Mouse (Mus musculus): ENCODE measurements around the gene Tagap. TPM values are rescaled to one million over a fixed set of nuclear protein-coding genes. Genes with fewer than 3 reads are reported as not detected.

The Tagap gene
- 0.47 TPM in 1 of 2 replicates, not detected in the other for polyA plus RNA-seq (2014; fragmentation: Nextera tagmentation; extraction: Ambion mirVana)

DNA sequence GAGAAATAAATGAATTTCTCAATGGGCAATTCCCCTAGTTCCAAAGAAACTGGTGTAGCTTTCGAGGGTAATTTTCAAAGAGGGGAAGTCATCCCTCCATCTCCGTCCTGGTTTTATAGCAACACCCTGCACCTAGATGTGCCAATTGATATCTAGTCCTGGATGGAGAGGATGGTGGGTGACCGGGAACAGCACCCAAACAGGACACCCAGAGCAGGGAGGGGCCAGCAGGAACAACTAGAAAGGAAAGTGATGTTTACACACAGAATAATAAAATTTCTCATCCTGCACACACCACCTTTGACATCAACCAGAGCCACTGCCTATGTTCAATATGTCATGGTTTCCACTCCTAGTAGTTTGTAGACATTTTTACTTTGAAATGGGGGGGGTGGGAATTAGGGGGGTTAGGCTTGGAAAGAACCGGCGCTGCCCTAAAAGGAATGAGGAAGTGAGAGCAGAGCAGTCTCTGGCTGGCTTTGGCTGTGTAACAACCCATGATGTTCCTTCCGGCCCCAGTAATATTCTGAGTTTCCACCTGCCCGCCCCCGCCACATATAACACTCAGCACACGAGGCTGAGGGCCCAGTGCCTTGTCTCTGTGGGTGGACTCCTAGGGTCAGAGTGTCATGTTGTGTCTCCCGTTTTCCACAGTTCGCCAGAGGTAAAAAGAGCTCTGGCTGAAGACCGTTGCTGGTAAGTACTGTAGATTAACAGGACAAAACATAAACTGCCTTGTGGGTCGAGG is at the start of gene Tagap:
Gene Tagap (plus strand): TSS at position 588 of the 748 bp plus-strand sequence.
- no peaks in the 10 kb centered on the region for H3K36me3 ChIP-seq (ENCODE audit: control insufficient read depth, insufficient read depth, low read length)
- H3K9me3 ChIP-seq (ENCODE audit: control insufficient read depth, low read length): no peaks in the 10 kb centered on the region
- no peak within 1 kb of the TSS for H3K4me2 ChIP-seq (ENCODE audit: low read depth, low read length, severe bottlenecking)
- no peak within 1 kb of the TSS for H3K27ac ChIP-seq (ENCODE audit: low read depth, low read length)
- ATAC-seq (replicated peaks; ENCODE audit: low FRiP score) (no peak), DNase-seq (ENCODE audit: low spot score) (no peak)
- 77% methylated on average over 13 of the region's 13 CpGs for WGBS
- H3K4me1 ChIP-seq (replicated peaks; ENCODE audit: control insufficient read depth, insufficient read depth, low read length): no peaks in the 10 kb centered on the region
- no peaks in the 10 kb centered on the region for H3K27me3 ChIP-seq (ENCODE audit: control insufficient read depth, insufficient read depth, low read length)
- H3K4me3 ChIP-seq (ENCODE audit: low read depth, low read length): no peak within 1 kb of the TSS
- no peak within 1 kb of the TSS for H3K9ac ChIP-seq (ENCODE audit: low read length)

DNA sequence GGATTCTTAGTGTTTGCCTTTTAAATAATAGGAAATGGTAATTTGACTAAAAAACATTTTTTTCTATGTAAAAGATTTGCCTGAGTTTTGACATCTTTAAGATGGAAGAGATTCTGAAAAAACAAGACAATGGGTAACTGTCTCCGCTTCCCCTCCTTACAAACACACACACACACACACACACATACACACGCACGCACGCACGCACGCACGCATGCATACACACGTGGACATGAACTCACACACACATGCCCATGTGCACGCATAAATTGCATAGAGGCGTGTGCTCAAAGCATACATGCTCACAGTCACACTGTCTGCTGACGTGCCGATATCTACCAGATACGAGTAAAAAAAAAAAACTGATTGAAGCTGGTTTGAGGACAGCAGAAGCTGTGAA is 49.3 kb upstream of the Tagap start:
- DNase-seq (ENCODE audit: low spot score): no peak
- H3K9me3 ChIP-seq (ENCODE audit: control insufficient read depth, low read length): no peaks in the 10 kb centered on the region
- no peaks in the 10 kb centered on the region for H3K36me3 ChIP-seq (ENCODE audit: control insufficient read depth, insufficient read depth, low read length)
- no peak for ATAC-seq (replicated peaks; ENCODE audit: low FRiP score)
- no peak overlapping the region for H3K4me2 ChIP-seq (ENCODE audit: low read depth, low read length, severe bottlenecking)
- no peaks in the 10 kb centered on the region for H3K27me3 ChIP-seq (ENCODE audit: control insufficient read depth, insufficient read depth, low read length)
- H3K9ac ChIP-seq (ENCODE audit: low read length): no peak overlapping the region
- no peak overlapping the region for H3K4me3 ChIP-seq (ENCODE audit: low read depth, low read length)
- WGBS: 94% methylated on average over 13 of the region's 13 CpGs
- no peak overlapping the region for H3K27ac ChIP-seq (ENCODE audit: low read depth, low read length)
- peaks cover 3% of the 10 kb centered on the region; the same call in 1 of the 2 replicates for H3K4me1 ChIP-seq (replicated peaks; ENCODE audit: control insufficient read depth, insufficient read depth, low read length)

DNA sequence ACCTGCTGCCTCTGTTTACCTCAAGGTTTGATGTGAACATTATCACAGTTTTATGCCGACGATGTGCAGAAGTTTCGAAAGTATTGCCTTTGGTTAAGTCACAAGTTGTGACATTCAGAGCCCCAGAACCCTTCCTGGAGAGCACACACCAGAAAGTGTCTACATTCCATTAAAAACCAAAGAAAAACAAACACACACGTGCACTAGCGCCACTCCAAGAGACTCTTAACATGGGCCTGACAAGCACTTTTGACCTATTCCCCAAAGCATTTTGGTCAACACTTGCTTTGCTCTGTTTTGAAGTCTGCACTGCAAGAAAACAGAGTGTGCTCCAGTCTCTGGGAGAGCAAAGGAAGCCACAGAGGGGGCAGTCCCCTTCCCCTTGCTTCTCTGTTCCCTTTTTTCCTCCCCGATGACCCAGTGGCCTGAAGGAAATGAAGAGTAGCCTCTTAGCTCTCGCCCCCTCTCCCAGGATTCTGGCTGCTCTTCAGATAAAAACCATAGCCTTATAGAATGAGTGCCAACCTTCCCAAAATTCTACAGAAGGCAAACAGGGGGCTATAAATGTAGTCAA is 48.5 kb upstream of the Tagap start:
- Histone ChIP-seq H3K4me3 (ENCODE audit: low read depth, low read length) (no peak overlapping the region), H3K27me3 (ENCODE audit: control insufficient read depth, insufficient read depth, low read length) (no peaks in the 10 kb centered on the region), H3K4me2 (ENCODE audit: low read depth, low read length, severe bottlenecking) (no peak overlapping the region), H3K36me3 (ENCODE audit: control insufficient read depth, insufficient read depth, low read length) (no peaks in the 10 kb centered on the region), H3K9ac (ENCODE audit: low read length) (no peak overlapping the region), H3K9me3 (ENCODE audit: control insufficient read depth, low read length) (no peaks in the 10 kb centered on the region), H3K4me1 (replicated peaks; ENCODE audit: control insufficient read depth, insufficient read depth, low read length) (peaks cover 3% of the 10 kb centered on the region; the same call in 1 of the 2 replicates), H3K27ac (ENCODE audit: low read depth, low read length) (no peak overlapping the region)
- ATAC-seq (replicated peaks; ENCODE audit: low FRiP score): no peak
- DNase-seq (ENCODE audit: low spot score): no peak
- 76% methylated on average over 7 of the region's 7 CpGs for WGBS

DNA sequence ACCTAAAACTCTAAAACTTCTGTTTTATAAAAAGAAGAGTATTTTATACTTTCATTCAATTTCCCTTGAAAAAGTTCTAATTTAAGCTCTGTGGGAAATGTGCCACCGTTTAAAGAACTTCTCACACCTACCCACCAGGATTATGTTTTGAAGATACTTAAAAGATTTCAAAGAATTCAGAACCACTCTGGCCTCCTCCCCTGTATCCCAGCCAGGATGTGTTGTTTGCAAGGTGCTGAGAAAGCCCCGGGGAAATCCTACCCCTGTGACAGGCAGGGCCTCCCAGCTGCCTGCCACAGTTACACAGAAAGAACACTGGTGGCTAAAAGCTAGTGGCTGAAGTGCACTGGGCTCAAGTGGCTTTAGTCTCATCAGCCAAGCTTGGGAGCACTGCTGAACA is 47.9 kb upstream of the Tagap start:
- no peak overlapping the region for H3K27ac ChIP-seq (ENCODE audit: low read depth, low read length)
- H3K4me3 ChIP-seq (ENCODE audit: low read depth, low read length): no peak overlapping the region
- H3K9me3 ChIP-seq (ENCODE audit: control insufficient read depth, low read length): no peaks in the 10 kb centered on the region
- WGBS: 78% methylated on average over 2 of the region's 2 CpGs
- H3K27me3 ChIP-seq (ENCODE audit: control insufficient read depth, insufficient read depth, low read length): no peaks in the 10 kb centered on the region
- no peaks in the 10 kb centered on the region for H3K36me3 ChIP-seq (ENCODE audit: control insufficient read depth, insufficient read depth, low read length)
- no peak for ATAC-seq (replicated peaks; ENCODE audit: low FRiP score)
- no peak overlapping the region for H3K9ac ChIP-seq (ENCODE audit: low read length)
- DNase-seq (ENCODE audit: low spot score): no peak
- H3K4me2 ChIP-seq (ENCODE audit: low read depth, low read length, severe bottlenecking): no peak overlapping the region
- H3K4me1 ChIP-seq (replicated peaks; ENCODE audit: control insufficient read depth, insufficient read depth, low read length): peaks cover 3% of the 10 kb centered on the region; the same call in 1 of the 2 replicates

DNA sequence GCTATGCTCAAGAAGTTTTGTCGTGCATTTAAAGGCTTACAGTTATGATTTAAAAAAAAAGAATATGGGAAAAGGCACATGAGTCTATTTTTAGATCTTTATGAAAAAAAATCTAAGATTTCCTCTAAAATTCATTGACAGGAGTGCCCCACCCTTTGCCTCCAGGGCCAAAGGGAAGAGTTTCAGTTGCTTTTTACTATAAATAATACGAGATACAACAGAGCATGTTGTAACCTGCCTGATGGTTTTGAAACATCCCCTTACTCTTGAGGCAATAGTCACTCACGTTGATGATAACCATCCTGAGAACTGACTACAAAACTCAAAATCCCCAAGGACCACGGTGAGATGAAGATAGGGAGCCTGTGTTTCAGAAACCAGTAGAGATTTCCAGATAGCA is 46.3 kb upstream of the Tagap start:
- WGBS: 86% methylated on average over 4 of the region's 4 CpGs
- ATAC-seq (replicated peaks; ENCODE audit: low FRiP score) (no peak), DNase-seq (ENCODE audit: low spot score) (no peak)
- peaks cover 3% of the 10 kb centered on the region; the same call in 1 of the 2 replicates for H3K4me1 ChIP-seq (replicated peaks; ENCODE audit: control insufficient read depth, insufficient read depth, low read length)
- no peaks in the 10 kb centered on the region for H3K9me3 ChIP-seq (ENCODE audit: control insufficient read depth, low read length)
- no peak overlapping the region for H3K9ac ChIP-seq (ENCODE audit: low read length)
- no peak overlapping the region for H3K4me3 ChIP-seq (ENCODE audit: low read depth, low read length)
- no peak overlapping the region for H3K4me2 ChIP-seq (ENCODE audit: low read depth, low read length, severe bottlenecking)
- H3K27ac ChIP-seq (ENCODE audit: low read depth, low read length): no peak overlapping the region
- no peaks in the 10 kb centered on the region for H3K27me3 ChIP-seq (ENCODE audit: control insufficient read depth, insufficient read depth, low read length)
- no peaks in the 10 kb centered on the region for H3K36me3 ChIP-seq (ENCODE audit: control insufficient read depth, insufficient read depth, low read length)

DNA sequence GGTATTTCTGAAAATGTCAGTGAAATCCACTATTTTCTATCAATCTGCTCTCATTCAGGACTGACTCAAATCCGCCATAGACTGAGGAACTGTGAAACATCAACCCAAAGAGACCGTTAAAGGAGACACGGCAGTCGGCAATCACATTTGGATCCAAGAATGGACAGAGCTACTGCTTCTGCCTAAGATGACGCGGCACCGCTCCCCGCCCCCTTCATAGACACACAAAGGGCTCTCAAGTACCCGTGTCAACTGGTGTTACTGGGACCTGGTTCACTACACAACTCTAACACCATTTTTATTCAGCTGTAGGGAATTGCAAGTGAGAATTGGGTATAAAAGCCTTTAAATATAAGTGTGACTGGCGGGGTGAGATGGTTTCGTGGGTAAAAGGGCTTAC is 42.7 kb upstream of the Tagap start:
- Histone ChIP-seq H3K4me1 (replicated peaks; ENCODE audit: control insufficient read depth, insufficient read depth, low read length) (no peaks in the 10 kb centered on the region), H3K9ac (ENCODE audit: low read length) (no peak overlapping the region), H3K9me3 (ENCODE audit: control insufficient read depth, low read length) (no peaks in the 10 kb centered on the region), H3K4me2 (ENCODE audit: low read depth, low read length, severe bottlenecking) (no peak overlapping the region), H3K36me3 (ENCODE audit: control insufficient read depth, insufficient read depth, low read length) (no peaks in the 10 kb centered on the region), H3K4me3 (ENCODE audit: low read depth, low read length) (no peak overlapping the region), H3K27ac (ENCODE audit: low read depth, low read length) (no peak overlapping the region), H3K27me3 (ENCODE audit: control insufficient read depth, insufficient read depth, low read length) (no peaks in the 10 kb centered on the region)
- WGBS: 92% methylated on average over 11 of the region's 11 CpGs
- DNase-seq (ENCODE audit: low spot score) (no peak), ATAC-seq (replicated peaks; ENCODE audit: low FRiP score) (no peak)

DNA sequence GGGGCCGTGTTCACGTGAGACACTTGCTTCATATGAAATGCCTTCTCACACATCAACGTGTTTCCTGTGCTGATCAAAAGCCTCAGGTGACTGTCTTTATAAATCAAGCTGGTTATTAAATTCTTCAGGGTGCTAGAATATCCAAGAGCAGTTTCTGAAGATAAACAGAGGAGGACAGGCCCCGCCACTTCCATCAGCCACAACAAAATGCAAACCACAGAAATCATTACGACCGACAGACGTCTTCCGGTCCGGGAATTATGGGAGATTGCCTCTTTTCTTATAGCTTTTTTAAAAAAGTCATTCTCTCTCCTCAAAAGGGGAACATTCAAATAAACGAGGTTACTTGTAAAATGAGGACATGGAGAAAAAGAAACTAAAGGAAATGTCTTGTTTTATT is 41.2 kb upstream of the Tagap start:
- Histone ChIP-seq H3K27me3 (ENCODE audit: control insufficient read depth, insufficient read depth, low read length) (no peaks in the 10 kb centered on the region), H3K4me2 (ENCODE audit: low read depth, low read length, severe bottlenecking) (no peak overlapping the region), H3K4me1 (replicated peaks; ENCODE audit: control insufficient read depth, insufficient read depth, low read length) (no peaks in the 10 kb centered on the region), H3K27ac (ENCODE audit: low read depth, low read length) (no peak overlapping the region), H3K9me3 (ENCODE audit: control insufficient read depth, low read length) (no peaks in the 10 kb centered on the region), H3K9ac (ENCODE audit: low read length) (no peak overlapping the region), H3K4me3 (ENCODE audit: low read depth, low read length) (no peak overlapping the region), H3K36me3 (ENCODE audit: control insufficient read depth, insufficient read depth, low read length) (no peaks in the 10 kb centered on the region)
- WGBS: 88% methylated on average over 10 of the region's 10 CpGs
- DNase-seq (ENCODE audit: low spot score) (no peak), ATAC-seq (replicated peaks; ENCODE audit: low FRiP score) (no peak)

DNA sequence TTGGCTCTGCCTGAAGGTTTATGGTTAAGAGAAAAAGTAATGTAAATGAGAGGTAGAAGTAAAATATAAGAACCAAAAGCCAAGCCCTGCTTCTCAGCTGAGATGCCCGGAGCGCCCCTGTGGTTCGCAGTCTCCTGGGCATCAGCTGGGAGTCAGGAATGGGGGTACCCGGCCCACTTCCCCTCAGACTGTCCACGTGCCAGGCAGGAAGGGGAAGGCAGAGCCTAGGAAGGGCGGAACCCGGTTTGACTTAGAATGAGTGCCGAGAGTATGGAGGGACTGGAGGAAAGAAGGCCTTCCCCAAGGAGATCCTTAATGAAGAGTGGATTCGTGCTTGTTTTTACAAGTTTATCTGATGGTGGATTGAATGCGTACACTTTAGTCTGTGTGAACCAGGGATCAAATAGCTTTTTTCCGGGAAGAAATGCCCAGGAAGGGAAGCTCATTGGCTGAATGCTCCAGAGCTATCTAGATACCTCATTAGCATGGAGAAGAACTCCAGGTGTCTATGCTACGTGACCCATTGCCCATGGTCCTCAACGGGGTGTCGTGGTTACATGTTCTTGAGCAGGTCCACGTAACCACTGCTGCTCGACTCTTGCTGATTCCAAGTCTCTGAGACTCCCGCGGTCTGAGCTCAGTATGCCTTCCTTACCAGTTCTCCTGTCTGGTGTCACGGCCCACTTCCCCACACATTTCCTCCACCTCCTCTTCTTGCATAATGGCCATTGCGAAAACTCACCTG is 38.6 kb upstream of the Tagap start:
- Histone ChIP-seq H3K9me3 (ENCODE audit: control insufficient read depth, low read length) (no peaks in the 10 kb centered on the region), H3K4me3 (ENCODE audit: low read depth, low read length) (no peak overlapping the region), H3K4me1 (replicated peaks; ENCODE audit: control insufficient read depth, insufficient read depth, low read length) (no peaks in the 10 kb centered on the region), H3K27me3 (ENCODE audit: control insufficient read depth, insufficient read depth, low read length) (no peaks in the 10 kb centered on the region), H3K27ac (ENCODE audit: low read depth, low read length) (no peak overlapping the region), H3K36me3 (ENCODE audit: control insufficient read depth, insufficient read depth, low read length) (no peaks in the 10 kb centered on the region), H3K4me2 (ENCODE audit: low read depth, low read length, severe bottlenecking) (no peak overlapping the region), H3K9ac (ENCODE audit: low read length) (no peak overlapping the region)
- 91% methylated on average over 20 of the region's 20 CpGs for WGBS
- no peak for ATAC-seq (replicated peaks; ENCODE audit: low FRiP score)
- DNase-seq (ENCODE audit: low spot score): no peak
